Mouse (Mus musculus): ENCODE data around the gene Dpf3. TPM values are rescaled to one million over a fixed set of nuclear protein-coding genes. Genes with fewer than 3 reads are reported as not detected.

The Dpf3 gene
- polyA plus RNA-seq, 1 experiment = 1.9 TPM

- H3K9me3 ChIP-seq (ENCODE audit: control insufficient read depth, low read length) = no peaks in the 10 kb centered on the region
- no peaks in the 10 kb centered on the region for H3K36me3 ChIP-seq (ENCODE audit: control insufficient read depth)
- peaks cover 3% of the 10 kb centered on the region; the same call in 1 of the 2 replicates for H3K27me3 ChIP-seq (ENCODE audit: control insufficient read depth)
- TF ChIP-seq TAL1 (IDR thresholded peaks at IDR 0.05; ENCODE audit: low read length) (no peak), GATA1 (IDR thresholded peaks at IDR 0.05; ENCODE audit: low read length) (no peak)
- H3K4me1 ChIP-seq (ENCODE audit: control insufficient read depth) = no peaks in the 10 kb centered on the region
- H3K4me3 ChIP-seq (replicated peaks) = no peak overlapping the region
Observed at GRCm38 (mm10) chr12:83208011-83208410, 279.5 kb downstream of the Dpf3 start.

- peaks cover 3% of the 10 kb centered on the region; the same call in 1 of the 2 replicates for H3K27me3 ChIP-seq (ENCODE audit: control insufficient read depth)
- no peaks in the 10 kb centered on the region for H3K36me3 ChIP-seq (ENCODE audit: control insufficient read depth)
- H3K4me3 ChIP-seq (replicated peaks) = no peak overlapping the region
- no peaks in the 10 kb centered on the region for H3K4me1 ChIP-seq (ENCODE audit: control insufficient read depth)
- no peak for TF ChIP-seq TAL1 (IDR thresholded peaks at IDR 0.05; ENCODE audit: low read length)
- TF ChIP-seq GATA1 (IDR thresholded peaks at IDR 0.05; ENCODE audit: low read length) = no peak
- H3K9me3 ChIP-seq (ENCODE audit: control insufficient read depth, low read length) = no peaks in the 10 kb centered on the region
Observed at GRCm38 (mm10) chr12:83207481-83207880, 280.0 kb downstream of the Dpf3 start.

GRCm38 (mm10) chr12:83206866-83207265 is 280.6 kb downstream of the Dpf3 start:
- TF ChIP-seq TAL1 (IDR thresholded peaks at IDR 0.05; ENCODE audit: low read length) = no peak
- no peak for TF ChIP-seq GATA1 (IDR thresholded peaks at IDR 0.05; ENCODE audit: low read length)
- H3K36me3 ChIP-seq (ENCODE audit: control insufficient read depth) = no peaks in the 10 kb centered on the region
- no peaks in the 10 kb centered on the region for H3K9me3 ChIP-seq (ENCODE audit: control insufficient read depth, low read length)
- no peaks in the 10 kb centered on the region for H3K4me1 ChIP-seq (ENCODE audit: control insufficient read depth)
- H3K4me3 ChIP-seq (replicated peaks) = no peak overlapping the region
- peaks cover 3% of the 10 kb centered on the region; the same call in 1 of the 2 replicates for H3K27me3 ChIP-seq (ENCODE audit: control insufficient read depth)

GRCm38 (mm10) chr12:83204361-83204760 is 283.2 kb downstream of the Dpf3 start:
- Histone ChIP-seq H3K27me3 (ENCODE audit: control insufficient read depth) (peaks cover 3% of the 10 kb centered on the region; the same call in 1 of the 2 replicates), H3K36me3 (ENCODE audit: control insufficient read depth) (no peaks in the 10 kb centered on the region), H3K9me3 (ENCODE audit: control insufficient read depth, low read length) (no peaks in the 10 kb centered on the region), H3K4me1 (ENCODE audit: control insufficient read depth) (no peaks in the 10 kb centered on the region), H3K4me3 (replicated peaks) (no peak overlapping the region)
- TF ChIP-seq GATA1 (IDR thresholded peaks at IDR 0.05; ENCODE audit: low read length) (no peak), TAL1 (IDR thresholded peaks at IDR 0.05; ENCODE audit: low read length) (no peak)

GRCm38 (mm10) chr12:83201674-83202073 is 285.8 kb downstream of the Dpf3 start:
- Histone ChIP-seq H3K27me3 (ENCODE audit: control insufficient read depth) (no peaks in the 10 kb centered on the region), H3K9me3 (ENCODE audit: control insufficient read depth, low read length) (no peaks in the 10 kb centered on the region), H3K4me1 (ENCODE audit: control insufficient read depth) (no peaks in the 10 kb centered on the region), H3K36me3 (ENCODE audit: control insufficient read depth) (no peaks in the 10 kb centered on the region), H3K4me3 (replicated peaks) (no peak overlapping the region)
- TF ChIP-seq GATA1 (IDR thresholded peaks at IDR 0.05; ENCODE audit: low read length) = no peak
- no peak for TF ChIP-seq TAL1 (IDR thresholded peaks at IDR 0.05; ENCODE audit: low read length)

- Histone ChIP-seq H3K9me3 (ENCODE audit: control insufficient read depth, low read length) (no peaks in the 10 kb centered on the region), H3K4me3 (replicated peaks) (no peak overlapping the region), H3K4me1 (ENCODE audit: control insufficient read depth) (no peaks in the 10 kb centered on the region), H3K27me3 (ENCODE audit: control insufficient read depth) (peaks cover 4% of the 10 kb centered on the region; the same call in 1 of the 2 replicates), H3K36me3 (ENCODE audit: control insufficient read depth) (no peaks in the 10 kb centered on the region)
- no peak for TF ChIP-seq GATA1 (IDR thresholded peaks at IDR 0.05; ENCODE audit: low read length)
- TF ChIP-seq TAL1 (IDR thresholded peaks at IDR 0.05; ENCODE audit: low read length) = no peak
Observed at GRCm38 (mm10) chr12:83180561-83180960, 307.0 kb downstream of the Dpf3 start.

- H3K4me3 ChIP-seq (replicated peaks) = no peak overlapping the region
- H3K4me1 ChIP-seq (ENCODE audit: control insufficient read depth) = no peaks in the 10 kb centered on the region
- H3K36me3 ChIP-seq (ENCODE audit: control insufficient read depth) = no peaks in the 10 kb centered on the region
- TF ChIP-seq TAL1 (IDR thresholded peaks at IDR 0.05; ENCODE audit: low read length) (no peak), GATA1 (IDR thresholded peaks at IDR 0.05; ENCODE audit: low read length) (no peak)
- no peaks in the 10 kb centered on the region for H3K9me3 ChIP-seq (ENCODE audit: control insufficient read depth, low read length)
- peaks cover 4% of the 10 kb centered on the region; the same call in 1 of the 2 replicates for H3K27me3 ChIP-seq (ENCODE audit: control insufficient read depth)
Observed at GRCm38 (mm10) chr12:83179860-83180259, 307.7 kb downstream of the Dpf3 start.

- Histone ChIP-seq H3K4me3 (replicated peaks) (no peak overlapping the region), H3K9me3 (ENCODE audit: control insufficient read depth, low read length) (no peaks in the 10 kb centered on the region), H3K27me3 (ENCODE audit: control insufficient read depth) (peaks cover 4% of the 10 kb centered on the region; the same call in 1 of the 2 replicates), H3K36me3 (ENCODE audit: control insufficient read depth) (no peaks in the 10 kb centered on the region), H3K4me1 (ENCODE audit: control insufficient read depth) (no peaks in the 10 kb centered on the region)
- no peak for TF ChIP-seq TAL1 (IDR thresholded peaks at IDR 0.05; ENCODE audit: low read length)
Observed at GRCm38 (mm10) chr12:83178770-83179169, 308.7 kb downstream of the Dpf3 start.

- Histone ChIP-seq H3K36me3 (ENCODE audit: control insufficient read depth) (no peaks in the 10 kb centered on the region), H3K9me3 (ENCODE audit: control insufficient read depth, low read length) (no peaks in the 10 kb centered on the region), H3K27me3 (ENCODE audit: control insufficient read depth) (peaks cover 9% of the 10 kb centered on the region), H3K4me1 (ENCODE audit: control insufficient read depth) (peaks cover 1% of the 10 kb centered on the region; the same call in 1 of the 2 replicates), H3K4me3 (replicated peaks) (no peak overlapping the region)
- no peak for TF ChIP-seq GATA1 (IDR thresholded peaks at IDR 0.05; ENCODE audit: low read length)
- no peak for TF ChIP-seq TAL1 (IDR thresholded peaks at IDR 0.05; ENCODE audit: low read length)
Observed at GRCm38 (mm10) chr12:83169495-83170209, 317.9 kb downstream of the Dpf3 start.

Data from erythroblast, embryonic 14.5 days (primary cell).